Mouse (Mus musculus) C2C12 (cell line): ENCODE measurements at regions not wholly inside any gene's neighbourhood (a gene's known extent, or its start where the extent isn't known, plus 50 kb on each side); places are given as distances from the start of the nearest gene placed in this dataset.

Experiments used
- H3K27me3 ChIP-seq: one replicate; pipeline ENCODE4 v1.6.1; 2011; ENCODE audit not compliant: control insufficient read depth, insufficient read depth, insufficient read length
- H3K36me3 ChIP-seq: one replicate; pipeline ENCODE4 v1.6.1; 2011; ENCODE audit not compliant: control insufficient read depth, insufficient read depth
- H3K4me3 ChIP-seq: one replicate; pipeline ENCODE4 v1.5.1; 2011; ENCODE audit warnings: mild to moderate bottlenecking, control low read depth; ENCODE audit not compliant: poor library complexity, insufficient read depth, severe bottlenecking
- H3K79me2 ChIP-seq: one replicate; pipeline ENCODE4 v1.6.1; 2011; ENCODE audit not compliant: control insufficient read depth, insufficient read depth
- H3K79me3 ChIP-seq: one replicate; pipeline ENCODE4 v1.6.1; 2011; ENCODE audit warnings: low read depth, control low read depth
- H3ac ChIP-seq: one replicate; pipeline ENCODE3; 2011; ENCODE audit warnings: low read depth; ENCODE audit not compliant: control insufficient read depth, insufficient read length
- CEBPB ChIP-seq: IDR thresholded peaks from one replicate; pipeline ENCODE4 v1.6.1; 2011; ENCODE audit warnings: low read depth, mild to moderate bottlenecking, control low read depth, moderate library complexity
- CTCF ChIP-seq: IDR thresholded peaks from one replicate; pipeline ENCODE4 v1.5.1; 2011; ENCODE audit not compliant: control insufficient read depth, insufficient read depth, insufficient read length
- FOSL1 ChIP-seq: IDR thresholded peaks from one replicate; pipeline ENCODE4 v1.8.0; 2011; ENCODE audit warnings: mild to moderate bottlenecking, low read length; ENCODE audit not compliant: poor library complexity, insufficient read depth, severe bottlenecking
- MAX ChIP-seq: IDR thresholded peaks from one replicate; pipeline ENCODE4 v1.6.1; 2011; ENCODE audit warnings: mild to moderate bottlenecking, control low read depth
- MYOD1 ChIP-seq: IDR thresholded peaks from one replicate; pipeline ENCODE4 v1.6.1; 2011; ENCODE audit warnings: low read depth; ENCODE audit not compliant: control insufficient read depth, insufficient read length
- MYOG ChIP-seq: IDR thresholded peaks from one replicate; pipeline ENCODE4 v1.6.1; 2011; ENCODE audit not compliant: control insufficient read depth, insufficient read length; ENCODE audit errors: extremely low read depth
- USF1 ChIP-seq: IDR thresholded peaks from one replicate; pipeline ENCODE4 v1.6.1; 2011; ENCODE audit warnings: low read depth, mild to moderate bottlenecking, control low read depth, moderate library complexity

DNA sequence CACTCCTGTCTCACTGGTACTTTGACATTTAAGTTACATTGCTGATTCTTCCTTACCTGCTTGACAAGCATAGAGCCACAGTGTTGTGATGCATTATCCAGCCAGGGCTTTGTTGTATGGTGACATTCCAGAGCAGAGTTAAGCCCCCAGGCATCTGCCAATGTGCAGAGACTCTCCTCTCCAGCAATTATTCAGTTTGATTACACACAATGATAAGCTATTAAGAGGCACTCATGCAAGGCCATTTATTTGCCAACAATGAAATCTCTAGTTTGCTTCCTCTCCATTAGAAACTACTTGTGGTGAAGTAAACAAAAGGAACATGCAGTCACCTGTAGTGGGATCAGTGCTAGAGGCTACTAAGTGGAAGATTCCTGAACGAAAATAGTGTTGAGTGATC lies 444.7 kb upstream of the Nova1 start:
- no peak overlapping the region for H3K4me3 ChIP-seq
- H3K79me2 ChIP-seq: no peaks in the 10 kb centered on the region
- no peaks in the 10 kb centered on the region for H3K79me3 ChIP-seq
- TF ChIP-seq CEBPB: no peak
- no peak for TF ChIP-seq MYOD1
- no peak for TF ChIP-seq MYOG
- H3K36me3 ChIP-seq: no peaks in the 10 kb centered on the region
- no peaks in the 10 kb centered on the region for H3K27me3 ChIP-seq
- H3ac ChIP-seq: no peak overlapping the region

DNA sequence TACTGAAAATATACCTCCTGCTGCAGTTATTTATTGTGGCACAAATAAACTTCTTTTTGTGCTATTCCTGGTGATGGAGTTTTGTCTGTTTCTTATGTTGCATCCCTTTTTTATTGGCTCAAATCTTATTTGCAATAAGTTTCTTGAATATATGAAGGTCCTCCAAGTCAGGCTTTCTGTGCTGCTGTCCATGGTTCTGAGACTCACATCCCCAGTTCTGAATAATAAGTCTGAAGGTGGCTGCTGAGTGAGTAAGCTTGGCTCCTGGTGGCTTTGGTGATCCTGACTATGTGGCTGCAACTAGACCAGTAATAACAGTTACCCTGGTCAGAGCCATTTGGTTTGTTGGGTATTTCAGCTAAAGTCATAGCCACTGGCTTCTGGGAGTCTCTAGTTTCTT lies 433.6 kb upstream of the Nova1 start:
- Histone ChIP-seq H3K36me3 (no peaks in the 10 kb centered on the region), H3K79me3 (no peaks in the 10 kb centered on the region), H3K4me3 (no peak overlapping the region), H3ac (no peak overlapping the region), H3K79me2 (no peaks in the 10 kb centered on the region), H3K27me3 (no peaks in the 10 kb centered on the region)
- no peak for TF ChIP-seq CEBPB
- TF ChIP-seq MYOD1: no peak
- no peak for TF ChIP-seq MYOG

DNA sequence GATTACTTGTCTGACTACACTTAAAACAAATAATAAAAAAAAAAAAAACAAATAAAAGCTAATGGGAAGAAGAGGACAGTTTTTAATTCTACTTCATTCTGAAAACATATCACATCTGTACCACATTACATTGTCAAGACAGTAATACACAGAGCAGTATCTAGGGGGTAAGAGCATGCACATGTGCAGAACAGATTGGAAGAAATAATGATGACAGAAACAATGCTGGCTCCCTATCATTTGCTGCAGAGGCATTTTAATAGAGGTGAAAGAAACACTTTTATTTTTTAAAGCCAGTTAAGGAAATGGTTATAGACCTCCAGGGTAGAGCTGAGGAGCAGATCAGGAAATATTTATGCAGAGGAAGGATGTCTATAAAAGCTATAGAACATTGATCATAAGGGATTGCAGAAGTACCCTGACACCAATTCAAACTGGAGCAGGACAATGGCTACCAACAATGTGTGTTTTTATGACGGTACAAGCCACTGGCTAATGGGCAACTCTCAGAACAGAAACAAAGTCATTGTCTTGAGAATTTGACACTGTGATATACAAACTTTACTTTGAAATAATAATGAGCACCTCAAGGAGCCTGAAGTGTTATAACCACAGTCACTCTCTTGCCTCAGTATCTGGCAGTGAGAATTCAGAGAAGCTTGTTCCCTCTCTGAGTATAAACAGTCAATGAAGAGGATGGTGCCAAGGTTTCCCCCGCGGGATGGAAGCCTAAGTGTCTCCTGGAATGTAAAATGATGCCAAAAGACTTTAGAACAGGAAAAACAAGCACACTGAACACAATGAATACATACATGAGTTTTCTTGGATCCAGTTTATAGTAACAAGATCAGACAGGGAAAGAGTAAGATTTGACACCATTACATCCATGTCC lies 425.1 kb upstream of the Nova1 start:
- Histone ChIP-seq H3K79me2 (no peaks in the 10 kb centered on the region), H3K27me3 (no peaks in the 10 kb centered on the region), H3K4me3 (no peak overlapping the region), H3K36me3 (no peaks in the 10 kb centered on the region), H3ac (no peak overlapping the region), H3K79me3 (no peaks in the 10 kb centered on the region)
- no peak for TF ChIP-seq MAX

DNA sequence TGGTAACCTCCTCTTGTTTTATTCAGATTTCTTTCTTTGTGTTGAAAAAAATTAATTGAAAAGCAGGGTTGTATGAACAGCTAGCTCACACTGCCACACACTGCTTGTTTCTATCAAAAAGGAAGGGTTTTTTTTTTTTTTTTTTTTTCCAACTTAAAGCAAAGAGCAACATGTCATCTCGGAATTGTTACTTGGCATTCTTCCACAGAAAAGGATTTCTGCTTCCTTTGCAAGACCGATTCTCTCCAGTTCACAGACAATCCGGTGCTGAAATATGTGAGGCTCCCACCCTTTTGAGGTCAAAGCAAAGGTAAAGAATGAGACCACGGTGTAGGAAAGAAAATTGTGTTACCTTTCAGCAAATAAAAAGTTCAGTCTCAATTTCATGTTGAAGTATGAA lies 401.3 kb upstream of the Nova1 start:
- Histone ChIP-seq H3K36me3 (no peaks in the 10 kb centered on the region), H3ac (no peak overlapping the region), H3K79me3 (no peaks in the 10 kb centered on the region), H3K79me2 (no peaks in the 10 kb centered on the region), H3K27me3 (no peaks in the 10 kb centered on the region), H3K4me3 (no peak overlapping the region)
- TF ChIP-seq CTCF (no peak), MYOD1 (no peak), USF1 (no peak), FOSL1 (no peak), CEBPB (no peak), MAX (no peak), MYOG (no peak)

DNA sequence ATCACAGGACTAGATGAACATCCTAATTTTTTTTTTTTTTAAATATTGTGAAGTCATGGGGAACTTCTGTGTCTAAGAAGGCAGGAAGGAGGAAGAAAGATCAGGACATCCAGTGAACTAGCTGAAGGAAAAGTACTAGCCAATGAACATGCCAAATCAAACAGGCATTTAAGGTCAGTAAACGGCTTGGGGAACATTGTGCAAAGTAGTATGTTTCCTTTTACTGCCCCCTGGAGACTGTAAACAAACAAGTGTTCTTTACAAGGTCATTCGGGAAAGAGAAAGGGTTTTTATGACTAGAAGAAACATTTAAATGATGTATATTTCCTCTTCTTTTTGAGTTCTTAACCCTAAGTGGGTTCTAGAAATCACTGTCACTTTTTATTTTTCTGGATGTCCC lies 400.6 kb upstream of the Nova1 start:
- TF ChIP-seq MYOG (no peak), MYOD1 (no peak), CTCF (no peak), MAX (no peak), CEBPB (no peak), USF1 (no peak), FOSL1 (no peak)
- no peaks in the 10 kb centered on the region for H3K36me3 ChIP-seq
- H3K27me3 ChIP-seq: no peaks in the 10 kb centered on the region
- H3K4me3 ChIP-seq: no peak overlapping the region
- H3K79me3 ChIP-seq: no peaks in the 10 kb centered on the region
- H3ac ChIP-seq: no peak overlapping the region
- H3K79me2 ChIP-seq: no peaks in the 10 kb centered on the region

DNA sequence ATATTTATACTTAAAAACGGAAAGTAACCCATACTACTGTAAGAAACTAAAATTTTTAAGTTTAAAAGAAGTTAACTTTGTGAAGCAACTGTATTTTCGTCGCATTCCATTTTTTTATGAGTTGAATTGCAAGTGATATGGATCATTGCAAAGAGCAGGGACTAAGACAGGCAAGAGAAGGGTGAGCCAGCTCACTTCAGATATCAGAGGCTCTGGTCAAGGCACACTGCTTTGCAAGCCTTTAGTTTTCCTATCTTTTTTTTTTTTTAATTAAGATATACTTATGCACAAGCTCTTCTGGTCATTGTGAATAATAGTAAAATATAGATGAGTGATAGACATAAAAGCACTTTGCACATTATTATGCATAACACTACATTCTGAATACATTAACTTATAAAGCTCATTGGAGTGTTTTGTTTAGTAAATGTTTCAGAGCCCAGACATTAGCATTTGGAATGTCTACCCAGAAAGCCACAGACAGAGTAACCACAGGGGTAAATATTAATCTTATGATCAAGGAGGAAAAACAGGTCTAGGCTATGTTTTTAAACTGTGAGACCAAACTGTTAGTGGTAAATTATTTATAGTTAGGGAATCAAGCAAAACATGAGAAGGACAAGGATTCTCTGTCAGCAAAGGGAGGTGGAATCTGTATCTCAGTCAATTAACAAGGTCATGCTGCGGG lies 392.8 kb upstream of the Nova1 start:
- Histone ChIP-seq H3ac (no peak overlapping the region), H3K27me3 (no peaks in the 10 kb centered on the region), H3K79me3 (no peaks in the 10 kb centered on the region), H3K36me3 (no peaks in the 10 kb centered on the region), H3K79me2 (no peaks in the 10 kb centered on the region), H3K4me3 (no peak overlapping the region)
- no peak for TF ChIP-seq USF1
- TF ChIP-seq CEBPB: no peak
- TF ChIP-seq MYOD1: no peak
- TF ChIP-seq MYOG: no peak
- TF ChIP-seq MAX: no peak
- no peak for TF ChIP-seq FOSL1
- TF ChIP-seq CTCF: no peak
